Mouse (Mus musculus) leukemia stem cell, adult 10-12 weeks (primary cell): Measurements from ENCODE around the gene Shroom1. TPM values are rescaled to one million over a fixed set of nuclear protein-coding genes. Genes with fewer than 3 reads are reported as not detected.

Experiments
- polyA plus RNA-seq: library from polyadenylated mRNA; stranded (reverse); fragments of >175 nt; gene quantifications from 2 replicates; pipeline ENCODE4 v1.2.3, GENCODE M21; 2012; ENCODE audit warnings: low replicate concordance

Gene Shroom1
- polyA plus RNA-seq: 0.07 and 0.17 TPM in 2 replicates

GRCm38 (mm10) chr11:53456474-53457371 is at the start of gene Shroom1, which contains the start of gene Gm10447:
TSS of gene Shroom1 (plus strand) at chr11:53457205.
TSS of gene Gm10447 (minus strand) at chr11:53457110.

GRCm38 (mm10) chr11:53423036-53423435 is 34.0 kb upstream of the Shroom1 start, which contains the start of gene Leap2:
TSS of gene Leap2 (minus strand) at chr11:53423170.

GRCm38 (mm10) chr11:53430670-53431346 is 26.2 kb upstream of the Shroom1 start, which contains the start of the genes Uqcrq and Gdf9:
TSS of gene Uqcrq (minus strand) at chr11:53430831.
TSS of gene Gdf9 (plus strand) at chr11:53431023.

GRCm38 (mm10) chr11:53469968-53470695 is 13.1 kb downstream of the Shroom1 start, which contains the start of gene Gm9837:
TSS of gene Gm9837 (minus strand) at chr11:53470479.

GRCm38 (mm10) chr11:53479783-53480301 is 22.8 kb downstream of the Shroom1 start, which contains the start of the genes Gm9945 and Sowaha:
TSS of gene Gm9945 (plus strand) at chr11:53480166.
TSS of gene Sowaha (minus strand) at chr11:53480274.

Other genes with a start within 250 kb of the Shroom1 start
- 32.3 and 52.4 TPM in 2 replicates for gene Hspa4, start 156.7 kb upstream of the Shroom1 start, polyA plus RNA-seq
- 0.52 and 0.69 TPM in 2 replicates for gene Zcchc10, start 132.5 kb upstream of the Shroom1 start, polyA plus RNA-seq
- 2.3 and 2.4 TPM in 2 replicates for gene Aff4, start 106.4 kb upstream of the Shroom1 start, polyA plus RNA-seq
- not detected in 2 replicates for gene Leap2, start 34.0 kb upstream of the Shroom1 start, polyA plus RNA-seq
- gene Uqcrq, start 26.4 kb upstream of the Shroom1 start, polyA plus RNA-seq: 98.3 and 206 TPM in 2 replicates
- 0.19 TPM in 1 of 2 replicates, not detected in the other for gene Gdf9, start 26.2 kb upstream of the Shroom1 start, polyA plus RNA-seq
- not detected in 2 replicates for gene Gm10447, start 95 bp upstream of the Shroom1 start, polyA plus RNA-seq
- not detected in 2 replicates for gene Gm9837, start 13.3 kb downstream of the Shroom1 start, polyA plus RNA-seq
- 0.46 TPM in 1 of 2 replicates, not detected in the other for gene Gm9945, start 23.0 kb downstream of the Shroom1 start, polyA plus RNA-seq
- 28.7 and 36.3 TPM in 2 replicates for gene Sowaha, start 23.1 kb downstream of the Shroom1 start, polyA plus RNA-seq
- 119 and 194 TPM in 2 replicates for gene Sept8, start 62.1 kb downstream of the Shroom1 start, polyA plus RNA-seq
- gene Kif3a, start 110.2 kb downstream of the Shroom1 start, polyA plus RNA-seq: 2.0 and 5.8 TPM in 2 replicates
- gene Il4, start 161.5 kb downstream of the Shroom1 start, polyA plus RNA-seq: not detected in 2 replicates
- not detected in 2 replicates for gene Il13, start 177.5 kb downstream of the Shroom1 start, polyA plus RNA-seq